Mouse (Mus musculus): Measurements from ENCODE around the gene Slc37a1.

Gene Slc37a1

GRCm38 (mm10) chr17:31286492-31286891 is at the start of gene Slc37a1:
Slc37a1 (plus strand) TSS chr17:31286792.
- DNase-seq: no peak

DNA sequence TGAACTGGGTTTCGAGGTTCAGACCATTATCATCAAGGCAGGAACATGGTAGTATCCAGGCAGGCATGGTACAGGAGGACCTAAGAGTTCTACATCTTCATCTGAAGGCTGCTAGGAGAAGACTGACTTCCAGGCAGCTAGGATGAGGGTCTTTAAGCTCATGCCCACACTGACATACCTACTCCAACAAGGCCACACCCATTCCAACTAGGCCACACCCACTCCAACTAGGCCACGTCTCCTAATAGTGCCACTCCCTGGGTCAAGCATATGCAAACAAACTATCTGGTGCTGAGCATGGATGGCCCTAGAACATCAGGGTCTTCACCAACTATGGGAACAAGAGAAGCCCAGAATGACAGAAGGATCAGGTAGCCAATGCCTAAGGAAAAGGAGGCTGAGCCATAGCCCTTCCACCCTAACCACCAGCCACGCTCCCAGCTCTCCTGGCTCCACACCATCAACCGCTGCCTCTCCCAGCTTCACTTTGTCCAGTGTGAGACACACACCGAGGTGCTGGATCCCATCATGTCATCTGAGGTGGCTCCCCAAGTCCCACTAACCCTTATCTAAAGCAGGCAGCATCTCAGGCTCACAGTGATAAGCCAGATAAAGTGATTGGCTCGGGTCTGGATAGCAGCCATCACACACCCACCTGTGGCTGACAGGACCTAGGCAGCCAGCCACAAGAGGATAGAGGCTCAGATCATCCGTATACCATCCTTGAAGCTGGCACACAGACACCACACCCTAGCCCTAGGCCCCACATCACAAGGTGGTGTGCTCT is 48.2 kb upstream of the Slc37a1 start:
- DNase-seq: no peak

- DNase-seq: no peak
Measured at GRCm38 (mm10) chr17:31241156-31241555, 45.4 kb upstream of the Slc37a1 start.

- peak; percentile 67 to 71 for DNase-seq
Measured at GRCm38 (mm10) chr17:31242764-31243163, 43.8 kb upstream of the Slc37a1 start.

- no peak for DNase-seq
Measured at GRCm38 (mm10) chr17:31245321-31245720, 41.3 kb upstream of the Slc37a1 start.

- no peak for DNase-seq
Measured at GRCm38 (mm10) chr17:31247144-31247543, 39.4 kb upstream of the Slc37a1 start.

DNA sequence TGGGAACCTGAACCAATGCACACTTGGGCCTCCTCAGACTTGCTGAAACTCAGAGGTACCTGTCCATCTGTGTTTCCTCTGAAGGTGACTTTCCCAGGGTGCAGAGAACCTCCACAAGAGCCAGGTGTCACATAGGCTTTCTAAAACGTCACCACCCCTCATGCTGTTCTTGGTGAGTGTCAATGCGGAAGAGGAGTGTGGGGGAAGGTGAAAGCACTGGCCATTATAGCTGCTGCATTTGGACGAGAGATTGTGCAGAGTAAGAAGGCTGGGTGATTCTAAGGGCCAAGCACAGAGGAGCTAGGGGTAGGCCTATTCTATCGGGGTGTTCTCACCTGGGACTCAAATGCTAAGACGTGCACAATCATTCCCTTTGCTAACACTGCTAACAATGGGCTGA is 32.6 kb upstream of the Slc37a1 start:
- no peak for DNase-seq

DNA sequence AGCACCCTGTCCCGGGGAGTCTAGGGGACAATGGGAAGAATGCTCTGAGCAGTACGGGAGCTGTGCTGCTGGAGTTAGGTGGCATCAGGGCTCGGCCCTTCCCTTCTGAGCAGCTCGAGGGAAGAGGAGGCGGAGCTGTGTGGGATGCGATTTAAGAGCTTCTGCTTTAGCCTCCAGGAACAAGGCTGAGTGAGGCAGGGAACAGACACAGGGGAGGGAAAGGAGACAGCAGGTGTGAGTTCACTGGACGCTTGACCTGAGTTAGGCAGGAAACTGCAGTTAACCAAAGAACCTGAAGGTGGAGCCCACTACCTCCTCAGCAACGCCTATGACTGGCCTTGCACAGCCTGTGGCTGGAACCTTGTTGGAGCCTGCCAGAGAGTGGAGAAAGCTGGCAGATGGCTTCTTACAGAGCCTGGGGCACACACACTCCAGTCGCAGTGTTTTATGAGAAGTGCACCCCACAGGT is 32.1 kb upstream of the Slc37a1 start:
- DNase-seq: peak; percentile 77 to 80

- no peak for DNase-seq
Measured at GRCm38 (mm10) chr17:31257149-31257548, 29.4 kb upstream of the Slc37a1 start.

DNA sequence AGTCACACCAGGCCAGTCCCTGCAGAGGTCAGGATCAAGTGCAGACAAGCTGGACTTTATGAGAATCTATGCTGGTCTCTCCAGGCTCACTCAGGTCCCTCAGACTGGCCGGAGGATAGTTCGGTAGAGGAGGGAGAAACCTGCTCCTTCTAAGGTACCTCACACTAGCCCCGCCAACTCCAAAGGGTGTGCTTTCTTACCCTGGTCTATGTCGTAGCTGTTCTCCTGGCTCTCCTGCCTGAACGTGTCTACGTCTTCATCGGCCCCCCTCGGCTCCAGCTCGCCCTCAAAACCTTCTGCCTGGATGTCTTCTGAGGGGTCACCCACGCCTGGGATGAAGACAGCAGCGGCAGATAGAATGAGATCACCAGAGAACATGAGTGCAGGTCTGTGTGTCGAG is 28.7 kb upstream of the Slc37a1 start:
- no peak for DNase-seq

- DNase-seq: no peak
Measured at GRCm38 (mm10) chr17:31258310-31258865, 28.2 kb upstream of the Slc37a1 start.

- DNase-seq: no peak
Measured at GRCm38 (mm10) chr17:31259145-31259544, 27.4 kb upstream of the Slc37a1 start.

GRCm38 (mm10) chr17:31259825-31260224 is 26.8 kb upstream of the Slc37a1 start:
- DNase-seq: peak; percentile 52 to 53

GRCm38 (mm10) chr17:31260430-31260829 is 26.2 kb upstream of the Slc37a1 start:
- DNase-seq: no peak

DNA sequence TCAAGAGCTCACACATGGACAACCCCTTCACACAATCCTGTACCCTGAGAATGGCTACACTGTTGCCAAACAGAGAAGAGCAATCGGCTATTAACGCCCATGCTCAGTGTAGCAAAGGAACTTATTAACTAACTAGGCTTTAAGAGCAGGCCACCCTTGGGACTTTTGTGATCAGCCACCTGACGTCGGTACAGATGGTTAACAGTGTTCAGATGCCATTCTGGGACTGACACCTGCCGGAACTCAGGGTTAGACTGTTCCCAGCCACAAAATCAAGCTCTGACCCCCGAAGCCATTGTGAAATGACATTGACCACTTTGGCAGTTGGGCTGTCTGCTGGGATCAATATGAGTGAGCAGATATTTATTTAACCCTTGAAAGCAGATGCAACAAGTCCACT is 25.2 kb upstream of the Slc37a1 start:
- DNase-seq: no peak

GRCm38 (mm10) chr17:31262715-31263114 is 23.9 kb upstream of the Slc37a1 start:
- DNase-seq: no peak

DNA sequence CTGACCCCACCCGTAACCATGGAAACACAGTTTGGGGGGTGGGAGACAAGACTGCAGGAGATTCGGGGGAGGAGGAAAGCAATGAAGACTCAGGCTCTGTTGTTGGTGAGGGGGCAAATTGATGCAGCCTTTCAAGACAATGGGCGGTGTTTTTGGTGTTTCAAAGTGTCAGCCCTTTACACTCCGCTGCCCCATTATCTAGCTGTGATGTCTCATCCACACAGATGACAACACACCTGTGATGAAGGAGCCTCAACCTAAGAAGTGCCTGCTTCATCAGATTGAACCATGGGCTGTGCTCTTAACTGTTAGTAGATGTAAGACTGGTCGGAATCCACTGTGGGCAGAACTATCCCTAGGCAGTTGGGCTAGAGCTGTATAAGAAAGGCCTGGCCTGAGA is 22.8 kb upstream of the Slc37a1 start:
- DNase-seq: no peak

DNA sequence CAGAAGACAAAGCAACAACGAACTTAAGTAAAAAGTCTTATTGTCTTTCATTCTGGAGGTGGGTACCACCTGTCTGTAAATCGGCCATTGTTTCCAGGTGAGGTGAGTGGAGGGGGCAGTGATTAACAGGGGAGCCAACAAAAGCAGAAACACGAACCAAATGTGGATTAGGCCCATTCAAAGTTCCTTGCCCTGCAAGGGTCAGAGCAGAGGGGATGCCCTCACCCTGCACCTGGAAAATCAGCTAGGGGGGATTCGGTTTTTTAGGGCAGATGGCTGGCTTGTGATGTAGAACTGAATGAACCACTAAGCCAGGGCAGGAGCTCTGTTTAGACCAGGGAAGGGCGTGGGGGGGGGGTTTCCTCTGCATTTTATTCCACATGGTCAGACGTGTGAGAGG is 22.2 kb upstream of the Slc37a1 start:
- no peak for DNase-seq

DNA sequence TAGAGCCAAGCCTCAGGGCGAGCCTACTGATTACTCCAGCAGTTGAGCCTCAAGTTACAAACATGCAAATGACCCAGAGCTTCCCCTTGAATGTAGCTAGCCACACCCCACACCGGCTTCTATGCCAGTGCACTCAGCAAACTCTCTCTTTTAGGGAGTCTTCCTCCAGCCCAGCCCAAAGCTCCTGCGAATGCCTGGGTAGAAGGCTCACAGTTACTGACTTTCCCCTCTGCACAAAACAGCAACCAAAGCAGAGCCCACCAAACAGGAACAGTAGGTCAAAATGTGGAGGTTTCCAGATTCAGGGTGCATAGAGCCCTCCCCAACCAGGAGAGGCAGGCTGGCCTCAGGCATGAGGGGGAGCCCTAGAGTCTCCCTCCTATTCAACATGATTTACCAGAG is 21.4 kb upstream of the Slc37a1 start:
- peak; percentile 69 to 71 for DNase-seq

DNA sequence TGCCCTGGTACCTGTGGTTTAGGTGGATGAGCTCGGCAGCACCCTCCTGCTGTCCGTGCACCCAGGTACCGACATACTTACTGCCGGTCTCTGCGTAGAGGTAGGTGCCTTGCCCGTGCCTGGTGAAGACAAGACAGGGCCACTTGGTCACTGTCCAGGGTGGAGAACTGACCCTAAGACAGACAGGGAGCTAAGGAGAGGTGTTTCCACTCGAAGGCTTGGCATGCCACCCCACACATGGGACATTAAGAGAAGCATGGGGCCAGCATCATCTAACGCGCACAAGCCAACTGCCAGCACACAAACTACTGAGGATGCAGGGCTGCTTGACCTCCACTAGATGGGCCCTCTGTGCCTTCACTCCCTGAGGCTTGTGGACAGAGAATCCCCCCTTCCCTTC is 20.8 kb upstream of the Slc37a1 start:
- no peak for DNase-seq

- DNase-seq: no peak
Measured at GRCm38 (mm10) chr17:31266321-31266950, 20.2 kb upstream of the Slc37a1 start.

DNA sequence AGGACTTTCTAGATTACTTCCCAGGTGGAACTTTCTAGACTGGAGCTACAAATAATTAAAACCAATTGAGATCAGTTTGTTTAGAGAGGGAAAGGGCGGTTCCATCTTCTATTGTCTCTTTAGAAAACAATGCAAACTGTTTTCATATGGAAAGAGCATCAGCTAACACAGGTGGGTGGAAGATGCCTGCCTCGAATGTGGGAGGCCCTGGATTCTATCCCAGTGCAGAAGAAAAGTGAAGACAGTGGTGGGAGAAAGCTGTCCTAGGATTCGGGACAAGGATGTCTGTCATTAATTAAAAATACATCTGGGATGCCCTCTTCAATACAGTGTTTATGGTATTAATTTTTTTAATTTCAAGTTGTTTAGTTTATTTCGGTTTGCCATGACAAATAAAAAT is 19.5 kb upstream of the Slc37a1 start:
- no peak for DNase-seq

DNA sequence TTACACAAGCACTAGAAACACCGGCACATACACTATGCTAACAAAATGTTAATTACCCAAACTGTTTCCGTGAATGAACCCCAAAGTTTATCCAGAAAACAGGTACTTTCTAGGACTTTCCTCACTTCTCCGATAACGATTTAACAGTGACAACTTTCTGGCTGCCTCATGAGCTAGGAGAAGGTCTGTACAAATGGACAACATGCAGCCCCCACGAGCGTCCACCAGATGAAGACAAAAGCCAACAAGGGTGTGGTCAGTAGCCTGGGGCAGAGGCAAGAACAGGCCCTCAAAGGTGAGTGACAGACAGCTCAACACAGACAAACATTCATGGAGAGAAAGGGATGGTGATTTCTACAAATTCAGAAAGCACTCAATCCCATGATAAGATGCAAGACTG is 19.0 kb upstream of the Slc37a1 start:
- no peak for DNase-seq

DNA sequence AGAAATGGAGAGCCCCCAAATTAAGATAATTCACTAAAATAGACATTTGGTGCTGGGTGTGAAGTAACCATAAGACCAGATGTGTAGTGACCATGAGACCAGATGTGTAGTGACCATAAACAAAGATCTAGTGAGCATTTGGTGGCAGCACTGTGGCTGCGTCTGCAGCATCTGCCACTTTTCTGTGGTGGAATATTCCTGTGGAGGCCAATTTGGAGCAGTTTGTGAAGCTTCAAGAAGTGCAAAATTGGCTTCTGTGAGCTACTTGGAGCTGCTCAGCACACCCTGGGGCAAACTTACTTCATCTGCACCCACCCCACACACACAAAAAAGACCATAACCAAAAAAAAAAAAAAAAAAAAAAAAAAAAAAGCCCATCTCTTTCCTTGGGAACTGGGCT is 18.6 kb upstream of the Slc37a1 start:
- DNase-seq: no peak

All from B cell, adult 2 months (primary cell).